Mouse (Mus musculus) stomach, embryonic 15.5 days (tissue): Measurements from ENCODE around the gene 6430548M08Rik. TPM values are rescaled to one million over a fixed set of nuclear protein-coding genes. Genes with fewer than 3 reads are reported as not detected.

Experiments
- ATAC-seq: fragments of 200-750 bp; cut with Nextera tagmentation; 2 replicates; pipeline ENCODE4 v1.8.0; 2017; ENCODE audit warnings: low read depth, moderate number of reproducible peaks, moderate TSS enrichment; ENCODE audit not compliant: insufficient read depth, low FRiP score
- H3K27ac ChIP-seq: fragments of 300-500 bp; sonication (generic); 2 replicates; pipeline ENCODE4 v1.5.1; 2015; ENCODE audit warnings: mild to moderate bottlenecking, inconsistent platforms
- H3K27me3 ChIP-seq: fragments of 300-500 bp; sonication (generic); replicated peaks from 2 replicates; pipeline ENCODE4 v1.6.1; 2015; ENCODE audit warnings: inconsistent platforms
- H3K36me3 ChIP-seq: fragments of 300-500 bp; sonication (generic); 2 replicates; pipeline ENCODE4 v1.6.1; 2015; ENCODE audit warnings: inconsistent platforms
- H3K4me1 ChIP-seq: fragments of 300-500 bp; sonication (generic); 2 replicates; pipeline ENCODE4 v1.6.1; 2015; ENCODE audit warnings: inconsistent platforms
- H3K4me2 ChIP-seq: fragments of 300-500 bp; sonication (generic); 2 replicates; pipeline ENCODE4 v1.6.1; 2015; ENCODE audit warnings: mild to moderate bottlenecking, inconsistent platforms
- H3K4me3 ChIP-seq: fragments of 300-500 bp; sonication (generic); replicated peaks from 2 replicates; pipeline ENCODE4 v1.5.1; 2015; ENCODE audit warnings: inconsistent platforms
- H3K9ac ChIP-seq: fragments of 300-500 bp; sonication (generic); 2 replicates; pipeline ENCODE4 v1.6.1; 2015; ENCODE audit warnings: inconsistent platforms
- H3K9me3 ChIP-seq: fragments of 300-500 bp; sonication (generic); 2 replicates; pipeline ENCODE4 v1.6.1; 2016; ENCODE audit warnings: inconsistent platforms
- WGBS: fragments of 180-500 bp; shearing (Covaris S2); methylation state at CpG from one replicate; pipeline ENCODE4 v1.1.7; 2015; 5-methylcytosine and 5-hydroxymethylcytosine counted together
- polyA plus RNA-seq: library from polyadenylated mRNA; unstranded; fragments of >200 nt; fragmentation: Nextera tagmentation; extraction: Ambion mirVana; gene quantifications from 2 replicates; pipeline ENCODE4 v1.2.1, GENCODE M21; 2015

The 6430548M08Rik gene
- polyA plus RNA-seq, 1 experiment from 2014 or later = 6.5 TPM

DNA sequence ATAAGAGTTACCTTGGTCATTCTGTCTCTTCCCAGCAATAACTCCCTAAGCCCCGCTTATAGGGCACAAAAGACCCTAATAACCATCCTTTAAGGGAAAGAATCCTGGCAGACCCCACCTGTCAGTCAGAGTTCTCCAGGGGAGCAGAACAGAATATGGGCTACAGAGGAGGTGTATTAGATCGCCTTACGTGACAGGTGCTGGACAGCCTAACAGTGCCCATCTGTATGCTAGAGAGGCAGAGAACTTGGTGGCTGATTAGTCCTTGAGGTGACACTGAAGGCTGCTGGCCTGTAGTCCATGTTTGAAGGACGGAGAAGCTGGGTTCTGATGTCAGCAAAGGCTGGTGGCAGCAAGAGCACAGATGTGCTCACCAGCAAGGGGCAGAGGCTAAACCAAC lies 3.0 kb upstream of the 6430548M08Rik start:
- Histone ChIP-seq H3K27me3 (peaks cover 16% of the 10 kb centered on the region), H3K4me2 (no peak overlapping the region), H3K36me3 (no peaks in the 10 kb centered on the region), H3K27ac (no peak overlapping the region), H3K9me3 (no peaks in the 10 kb centered on the region), H3K9ac (no peak overlapping the region), H3K4me1 (peaks cover 14% of the 10 kb centered on the region; the same call in 1 of the 2 replicates), H3K4me3 (no peak overlapping the region)
- ATAC-seq = no peak
- WGBS = 81% methylated on average over 4 of the region's 4 CpGs

DNA sequence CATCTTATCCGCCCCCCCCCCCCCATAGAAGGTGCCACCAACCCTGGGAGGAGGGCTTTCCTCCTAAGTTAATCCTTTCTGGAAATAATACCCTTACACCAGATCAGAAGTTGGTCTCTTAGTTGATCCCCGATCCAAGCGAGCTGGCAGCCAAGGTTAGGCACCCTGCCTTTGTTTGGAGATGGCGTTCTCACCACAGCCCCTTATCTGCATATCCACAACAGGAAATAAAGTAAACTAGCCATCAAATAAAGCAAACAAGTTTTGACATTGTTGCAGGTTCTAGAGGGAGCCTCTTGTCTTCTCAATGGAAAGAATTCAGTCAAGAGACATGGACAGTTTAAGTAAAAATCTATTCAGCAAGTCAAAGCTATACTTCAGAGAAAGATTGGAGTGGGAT lies 2.6 kb upstream of the 6430548M08Rik start:
- no peak overlapping the region for H3K9ac ChIP-seq
- no peak for ATAC-seq
- WGBS = 64% methylated on average over 4 of the region's 4 CpGs

DNA sequence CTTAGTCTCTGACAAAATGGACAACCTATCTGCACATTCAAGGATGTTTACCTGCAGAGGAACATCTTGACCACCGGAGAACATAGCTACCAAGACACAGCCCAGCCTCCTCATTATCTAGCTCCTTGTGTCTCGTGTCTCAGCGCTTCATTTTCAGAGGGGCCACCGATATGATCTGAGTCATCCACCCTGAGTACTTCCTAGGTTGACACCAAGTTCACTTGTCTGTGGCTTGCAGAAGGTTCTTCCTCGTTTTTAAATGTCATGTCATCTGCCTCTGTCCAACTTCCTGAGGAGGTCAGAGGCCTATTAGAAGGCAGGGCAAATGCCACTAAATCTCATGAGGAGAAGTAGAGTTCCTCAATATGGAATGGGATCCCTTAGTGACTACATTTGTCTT lies 1.4 kb upstream of the 6430548M08Rik start:
- no peak overlapping the region for H3K4me2 ChIP-seq
- WGBS = 71% methylated on average over 5 of the region's 5 CpGs
- no peaks in the 10 kb centered on the region for H3K36me3 ChIP-seq
- 0 out of 2 replicates have a peak overlapping the region, but pooled peaks have one; percentile 97 for H3K27ac ChIP-seq
- ATAC-seq = no peak
- peaks cover 21% of the 10 kb centered on the region for H3K27me3 ChIP-seq
- no peaks in the 10 kb centered on the region for H3K9me3 ChIP-seq
- no peak overlapping the region for H3K4me3 ChIP-seq
- H3K9ac ChIP-seq = no peak overlapping the region
- peaks cover 14% of the 10 kb centered on the region; the same call in 1 of the 2 replicates for H3K4me1 ChIP-seq

More for the DNA sequence above, 2.6 kb upstream of the 6430548M08Rik start:
- H3K27ac ChIP-seq = no peak overlapping the region
- no peak overlapping the region for H3K4me3 ChIP-seq
- no peak overlapping the region for H3K4me2 ChIP-seq
- H3K27me3 ChIP-seq = peaks cover 19% of the 10 kb centered on the region
- H3K9me3 ChIP-seq = no peaks in the 10 kb centered on the region
- H3K36me3 ChIP-seq = no peaks in the 10 kb centered on the region
- peaks cover 14% of the 10 kb centered on the region; the same call in 1 of the 2 replicates for H3K4me1 ChIP-seq

DNA sequence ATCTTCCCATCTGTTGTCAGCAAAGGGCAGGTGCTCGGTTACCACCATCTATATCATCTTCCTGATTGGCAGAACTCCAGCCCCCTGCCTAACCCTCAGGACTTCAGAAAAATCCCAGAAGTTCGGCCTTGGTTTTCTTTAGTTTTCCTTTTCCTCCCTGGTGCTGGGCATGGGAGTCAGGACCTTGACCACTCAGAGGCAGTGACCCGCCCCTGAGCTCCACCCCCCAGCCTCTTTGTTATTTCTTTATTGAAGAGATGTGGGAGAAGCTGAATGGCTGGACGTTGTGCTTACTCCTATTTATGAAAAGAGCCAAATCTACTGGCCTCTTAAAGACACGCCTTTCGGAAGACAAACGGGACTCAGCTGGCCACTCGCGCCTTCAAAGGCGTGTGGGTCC lies 646 bp upstream of the 6430548M08Rik start:
- Histone ChIP-seq H3K9me3 (no peaks in the 10 kb centered on the region), H3K27me3 (peaks cover 21% of the 10 kb centered on the region), H3K4me1 (peaks cover 14% of the 10 kb centered on the region; the same call in 1 of the 2 replicates), H3K4me3 (peak overlapping the region; percentile 75), H3K9ac (peak overlapping the region; percentile 55), H3K27ac (peak overlapping the region; percentile 97), H3K36me3 (no peaks in the 10 kb centered on the region), H3K4me2 (peak overlapping the region; percentile 97)
- ATAC-seq = peak; percentile 20; the same call in 1 of the 2 replicates
- 1% methylated on average over 10 of the region's 10 CpGs for WGBS

DNA sequence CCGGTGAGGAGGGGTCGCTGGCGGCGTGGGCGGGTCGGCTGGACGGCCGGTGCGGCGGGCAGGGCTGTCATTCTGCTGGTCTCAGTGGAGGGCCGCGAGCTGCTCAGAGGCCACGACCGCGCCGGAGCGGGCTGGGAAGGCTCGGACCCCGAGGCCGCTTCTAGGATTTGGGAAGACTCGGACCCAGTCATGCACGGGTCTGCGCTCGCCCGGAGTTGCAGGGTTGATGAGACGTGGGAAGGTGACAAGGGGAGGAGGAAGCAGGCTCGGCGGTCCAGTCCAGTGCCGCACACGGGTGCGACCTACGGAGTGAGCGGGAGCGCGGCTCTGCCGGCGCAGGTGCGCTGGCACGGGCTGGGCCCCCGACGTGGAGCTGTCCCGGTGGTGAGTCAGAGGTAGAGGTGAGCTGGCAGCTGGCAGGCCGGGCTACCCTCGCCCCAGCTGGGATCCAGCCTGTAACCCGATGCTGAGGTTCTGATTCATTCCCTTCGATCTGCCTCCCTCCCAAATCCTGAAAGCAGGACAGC lies 426 bp downstream of the 6430548M08Rik start:
- Histone ChIP-seq H3K27me3 (peaks cover 21% of the 10 kb centered on the region), H3K4me1 (peaks cover 16% of the 10 kb centered on the region; the same call in 1 of the 2 replicates), H3K27ac (no peak overlapping the region; the same call in 1 of the 2 replicates), H3K4me3 (peak overlapping the region; percentile 75), H3K36me3 (no peaks in the 10 kb centered on the region), H3K9ac (peak overlapping the region; percentile 61), H3K9me3 (no peaks in the 10 kb centered on the region), H3K4me2 (peak overlapping the region; percentile 97)
- peak; percentile 24 for ATAC-seq
- WGBS = 2% methylated on average over 46 of the region's 46 CpGs

DNA sequence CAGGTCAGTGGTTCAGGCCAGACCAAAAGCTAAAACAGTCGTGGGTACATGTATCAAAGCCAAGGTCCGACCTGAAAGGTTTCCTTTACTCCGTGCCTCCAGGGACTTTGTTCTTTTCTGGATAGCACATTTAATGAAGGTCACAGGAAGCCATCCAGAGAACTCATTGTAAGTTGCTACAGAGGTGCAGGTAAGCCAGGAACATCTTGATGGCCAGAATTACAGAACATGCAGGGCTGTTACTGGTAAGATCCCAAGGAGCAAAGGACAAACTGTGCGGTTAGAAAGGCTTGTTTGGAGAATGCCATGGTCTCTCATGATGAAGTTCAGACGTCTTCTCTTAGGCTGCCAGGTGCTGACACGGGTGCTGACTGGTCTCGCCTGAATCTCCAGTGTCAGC lies 2.6 kb downstream of the 6430548M08Rik start:
- H3K9ac ChIP-seq = no peak overlapping the region
- peaks cover 21% of the 10 kb centered on the region; the same call in 1 of the 2 replicates for H3K4me1 ChIP-seq
- H3K4me3 ChIP-seq = no peak overlapping the region
- 75% methylated on average over 7 of the region's 7 CpGs for WGBS
- H3K27me3 ChIP-seq = peaks cover 21% of the 10 kb centered on the region
- no peaks in the 10 kb centered on the region for H3K9me3 ChIP-seq
- no peaks in the 10 kb centered on the region for H3K36me3 ChIP-seq
- H3K27ac ChIP-seq = no peak overlapping the region
- H3K4me2 ChIP-seq = no peak overlapping the region
- ATAC-seq = no peak

DNA sequence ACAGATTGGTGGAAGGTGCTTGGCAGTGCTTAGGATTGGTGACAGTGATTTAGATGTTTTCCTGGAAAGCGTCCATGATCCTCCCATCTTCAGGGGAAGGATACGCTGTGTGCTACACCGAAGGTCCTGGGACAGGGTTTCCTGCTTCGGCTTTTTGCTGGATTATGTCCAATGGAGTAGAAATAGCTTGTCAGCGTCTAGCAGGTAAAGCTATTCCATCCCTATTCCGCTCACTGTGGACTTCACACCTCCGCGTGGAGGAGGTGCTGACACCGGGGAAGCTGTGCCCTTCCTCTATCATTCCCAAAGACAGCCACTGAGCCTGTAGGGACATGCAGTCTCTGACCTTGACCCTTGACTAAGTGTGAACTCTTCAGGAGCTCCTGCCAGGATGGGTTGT lies 4.2 kb downstream of the 6430548M08Rik start:
- Histone ChIP-seq H3K4me2 (no peak overlapping the region), H3K36me3 (no peaks in the 10 kb centered on the region), H3K9ac (no peak overlapping the region), H3K27me3 (peaks cover 21% of the 10 kb centered on the region), H3K4me3 (no peak overlapping the region), H3K27ac (no peak overlapping the region), H3K4me1 (peaks cover 15% of the 10 kb centered on the region; the same call in 1 of the 2 replicates), H3K9me3 (no peaks in the 10 kb centered on the region)
- 74% methylated on average over 9 of the region's 9 CpGs for WGBS
- ATAC-seq = no peak

DNA sequence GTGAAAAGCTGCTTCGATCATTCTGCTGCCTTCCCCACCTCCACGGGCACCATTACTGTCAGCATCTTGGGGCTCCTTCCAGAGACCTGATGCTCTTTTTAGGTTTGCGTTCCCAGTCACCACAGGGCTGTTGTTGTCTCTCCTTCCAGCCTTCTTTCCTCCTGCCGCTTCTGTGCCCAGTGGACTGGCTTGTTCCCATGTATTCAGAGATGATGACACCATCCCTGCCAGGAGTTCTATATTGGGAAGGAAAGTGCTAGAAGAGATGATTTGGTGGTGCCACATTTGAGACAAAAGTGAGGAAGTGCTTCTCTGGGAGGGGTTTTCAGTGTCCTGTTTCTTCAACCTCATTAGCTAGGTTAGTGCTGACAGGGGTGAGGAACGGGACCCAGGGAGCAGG lies 4.9 kb downstream of the 6430548M08Rik start:
- 70% methylated on average over 5 of the region's 5 CpGs for WGBS
- no peaks in the 10 kb centered on the region for H3K9me3 ChIP-seq
- no peak overlapping the region for H3K4me2 ChIP-seq

DNA sequence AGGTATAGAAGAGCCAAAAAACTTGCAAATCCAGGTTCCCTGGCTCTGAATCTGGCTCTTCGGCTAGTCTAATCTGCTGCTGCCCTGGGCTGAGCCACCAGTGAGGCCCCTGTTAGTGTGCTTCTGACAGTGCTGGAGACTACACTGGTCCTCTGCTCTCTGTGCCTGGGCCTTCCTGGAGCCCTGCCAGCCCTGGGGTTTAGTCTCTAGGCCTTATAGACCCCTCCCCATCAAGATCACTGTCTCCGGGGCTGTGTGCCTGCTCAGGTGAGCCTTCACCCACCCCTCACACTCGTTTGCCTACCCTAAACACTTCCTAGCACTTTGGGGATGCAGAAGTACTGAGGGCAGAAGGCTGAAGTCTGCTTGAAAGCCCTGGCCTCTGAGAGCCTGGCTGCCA lies 5.5 kb downstream of the 6430548M08Rik start:
- H3K4me3 ChIP-seq = no peak overlapping the region
- WGBS = 58% methylated on average over 3 of the region's 3 CpGs
- H3K4me2 ChIP-seq = no peak overlapping the region
- no peak overlapping the region for H3K9ac ChIP-seq
- no peak for ATAC-seq
- peaks cover 10% of the 10 kb centered on the region; the same call in 1 of the 2 replicates for H3K4me1 ChIP-seq
- peaks cover 19% of the 10 kb centered on the region for H3K27me3 ChIP-seq
- H3K27ac ChIP-seq = no peak overlapping the region
- no peaks in the 10 kb centered on the region for H3K36me3 ChIP-seq
- no peaks in the 10 kb centered on the region for H3K9me3 ChIP-seq

More for the DNA sequence above, 4.9 kb downstream of the 6430548M08Rik start:
- Histone ChIP-seq H3K9ac (no peak overlapping the region), H3K27me3 (peaks cover 21% of the 10 kb centered on the region), H3K36me3 (no peaks in the 10 kb centered on the region), H3K27ac (no peak overlapping the region), H3K4me1 (peaks cover 13% of the 10 kb centered on the region; the same call in 1 of the 2 replicates), H3K4me3 (no peak overlapping the region)
- no peak for ATAC-seq

DNA sequence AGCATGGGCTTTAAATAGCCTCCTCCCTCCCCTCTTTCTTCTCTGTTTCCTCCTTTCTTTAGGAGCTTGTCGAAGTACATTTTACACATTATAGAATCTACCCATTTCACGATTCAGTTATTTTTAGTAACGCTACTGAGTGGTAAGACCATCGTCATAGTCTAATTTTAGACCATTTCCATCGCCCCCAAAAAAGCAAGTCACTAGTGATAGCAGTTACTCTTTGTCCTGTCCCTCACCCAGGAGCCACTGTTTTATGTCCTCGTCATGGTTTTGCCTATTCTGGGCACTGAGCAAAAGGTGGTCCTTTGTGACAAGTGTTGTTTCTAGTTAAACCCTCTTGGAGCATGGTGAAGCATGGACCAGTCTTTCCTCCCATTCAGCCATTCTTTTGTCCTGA lies 6.0 kb downstream of the 6430548M08Rik start:
- Histone ChIP-seq H3K9ac (no peak overlapping the region), H3K4me1 (0 out of 2 replicates have a peak, but pooled peaks cover 8% of the 10 kb centered on the region), H3K27ac (no peak overlapping the region), H3K27me3 (peaks cover 14% of the 10 kb centered on the region; the same call in 1 of the 2 replicates), H3K9me3 (no peaks in the 10 kb centered on the region), H3K36me3 (no peaks in the 10 kb centered on the region), H3K4me2 (no peak overlapping the region), H3K4me3 (no peak overlapping the region)
- ATAC-seq = no peak
- 75% methylated on average over 6 of the region's 6 CpGs for WGBS

DNA sequence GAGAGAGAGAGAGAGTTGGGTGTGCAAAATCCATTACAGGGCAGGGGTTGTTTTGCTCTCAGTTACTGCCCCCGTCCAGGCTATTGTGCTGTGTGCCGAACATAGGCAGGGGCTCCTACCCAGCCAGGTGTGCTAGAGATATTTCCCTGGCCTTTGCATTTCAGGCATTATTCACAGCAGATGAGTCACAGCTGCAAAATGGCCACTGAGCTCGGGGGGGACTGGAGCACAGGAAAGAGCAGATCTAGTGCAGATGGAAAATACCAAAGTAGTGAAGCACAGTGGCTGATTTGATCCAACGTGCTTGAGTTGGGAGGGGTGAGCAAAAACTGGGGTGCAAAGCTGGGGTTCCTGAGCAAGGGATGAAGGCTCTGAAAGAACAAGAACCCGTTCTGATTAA lies 7.0 kb downstream of the 6430548M08Rik start:
- Histone ChIP-seq H3K4me2 (no peak overlapping the region), H3K9me3 (no peaks in the 10 kb centered on the region), H3K4me3 (no peak overlapping the region), H3K9ac (no peak overlapping the region), H3K27ac (no peak overlapping the region), H3K36me3 (no peaks in the 10 kb centered on the region), H3K27me3 (peaks cover 5% of the 10 kb centered on the region; the same call in 1 of the 2 replicates), H3K4me1 (0 out of 2 replicates have a peak, but pooled peaks cover 11% of the 10 kb centered on the region)
- no peak for ATAC-seq
- WGBS = 35% methylated on average over 5 of the region's 5 CpGs

DNA sequence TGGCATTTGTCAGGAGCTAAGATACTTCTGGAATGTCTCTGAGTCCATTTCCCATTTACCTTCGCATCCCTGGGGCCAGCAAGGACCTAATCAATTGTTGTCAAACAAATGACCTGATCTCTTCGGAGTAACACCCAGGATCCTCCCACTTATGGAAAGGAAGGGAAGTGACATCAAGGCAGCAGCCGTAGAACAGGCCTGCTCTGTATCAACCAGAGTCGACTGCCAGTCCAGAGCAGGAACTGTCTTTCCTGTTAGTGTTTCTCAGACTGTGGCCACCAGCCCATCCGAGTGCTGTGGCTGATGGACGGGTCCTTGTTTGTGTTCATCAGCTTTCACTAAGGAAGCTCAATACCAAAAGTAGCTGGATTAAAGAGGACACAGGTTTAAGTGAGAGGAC lies 10.3 kb downstream of the 6430548M08Rik start:
- WGBS = 14% methylated on average over 6 of the region's 6 CpGs

More for the DNA sequence above, 10.3 kb downstream of the 6430548M08Rik start:
- peaks cover 23% of the 10 kb centered on the region; the same call in 1 of the 2 replicates for H3K4me1 ChIP-seq
- no peak overlapping the region for H3K27ac ChIP-seq
- no peaks in the 10 kb centered on the region for H3K27me3 ChIP-seq
- H3K4me2 ChIP-seq = no peak overlapping the region
- no peaks in the 10 kb centered on the region for H3K36me3 ChIP-seq
- no peak for ATAC-seq
- no peak overlapping the region for H3K4me3 ChIP-seq
- no peaks in the 10 kb centered on the region for H3K9me3 ChIP-seq
- H3K9ac ChIP-seq = no peak overlapping the region
